8 mouse cellular contexts compared by ENCODE assay signal in the genomic region with DNA sequence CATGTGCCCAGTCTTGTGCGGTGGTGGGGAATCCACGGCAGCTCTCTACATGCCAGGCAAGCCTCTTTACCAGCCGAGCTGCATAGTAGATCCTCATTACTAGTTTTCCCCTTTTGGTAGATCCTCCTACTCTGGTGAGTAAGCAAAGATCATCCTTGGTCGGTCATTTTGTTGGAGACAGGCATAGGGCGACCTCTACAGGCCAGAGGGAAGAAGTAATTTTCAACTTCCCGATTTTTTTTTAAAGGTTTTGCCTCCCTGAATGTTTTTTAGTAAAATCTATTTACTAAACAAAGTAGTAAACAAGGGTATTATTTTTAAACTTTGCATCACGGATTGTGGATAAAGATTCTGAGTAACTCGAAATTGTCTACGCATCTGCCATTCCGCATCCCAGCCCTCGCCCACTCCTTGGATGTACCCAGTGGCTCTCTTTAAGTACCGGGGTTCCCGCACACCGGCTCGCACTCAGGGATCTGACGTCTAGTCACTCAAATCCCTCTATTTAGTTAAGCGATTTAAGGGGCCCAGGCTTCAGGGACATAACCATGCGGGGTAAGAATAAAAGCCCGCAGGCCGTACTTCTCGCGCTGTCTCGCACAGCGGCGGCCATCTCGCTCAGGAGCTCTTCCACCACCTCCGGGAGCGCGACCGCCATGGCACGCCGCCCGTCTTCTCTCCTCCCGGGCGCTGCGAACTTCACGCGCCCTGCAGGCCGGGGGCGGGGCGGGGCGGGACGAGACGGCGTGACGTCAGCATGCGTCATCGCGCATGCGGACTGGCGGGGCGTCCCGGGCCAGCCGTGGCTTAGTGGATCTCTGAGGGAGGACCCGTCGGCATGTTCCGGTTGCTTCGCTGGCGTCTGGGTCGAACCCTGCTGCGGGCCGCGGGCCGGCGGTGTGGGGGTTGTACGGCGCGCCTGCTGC. TPM values are rescaled to one million over a fixed set of nuclear protein-coding genes. Genes with fewer than 3 reads are reported as not detected.
DNase-seq lines count a peak whose midpoint lies in the region; ATAC-seq and TF ChIP-seq lines count a peak whose summit lies in the region.

A gene (minus strand): TSS at position 701 of the 926 bp plus-strand sequence.
A gene (plus strand): TSS at position 799 of the 926 bp plus-strand sequence.

- H3K36me3 ChIP-seq in embryonic facial prominence, embryonic 13.5 days = peaks cover 25% of the 10 kb centered on the region
- no peaks in the 10 kb centered on the region; the same call in 1 of the 2 replicates for H3K36me3 ChIP-seq in kidney, adult 2 months (ENCODE audit: control insufficient read depth, insufficient read depth, low read length)
- H3K36me3 ChIP-seq in limb, embryonic 12.5 days = peaks cover 15% of the 10 kb centered on the region
- peaks cover 12% of the 10 kb centered on the region; the same call in 1 of the 2 replicates for H3K36me3 ChIP-seq in midbrain, embryonic 15.5 days (replicated peaks)
- no peaks in the 10 kb centered on the region for H3K36me3 ChIP-seq in spleen, adult 2 months (ENCODE audit: control insufficient read depth, insufficient read depth, low read length)

- H3K9ac ChIP-seq in embryonic facial prominence, embryonic 13.5 days = peak within 1 kb of the TSS; percentile 86
- peak within 1 kb of the TSS; percentile 79 for H3K9ac ChIP-seq in limb, embryonic 12.5 days (replicated peaks)
- peak within 1 kb of the TSS; percentile 94 for H3K9ac ChIP-seq in midbrain, embryonic 15.5 days

- TF ChIP-seq POLR2A in kidney, adult 2 months (IDR thresholded peaks at IDR 0.05; ENCODE audit: low read depth, low read length) = peak; percentile 39
- peak; percentile 56 for TF ChIP-seq POLR2A in spleen, adult 2 months (IDR thresholded peaks at IDR 0.05; ENCODE audit: low read depth, low read length)

- H3K4me1 ChIP-seq in embryonic facial prominence, embryonic 13.5 days = 0 out of 2 replicates have a peak, but pooled peaks cover 11% of the 10 kb centered on the region
- H3K4me1 ChIP-seq in kidney, adult 2 months (ENCODE audit: control insufficient read depth, insufficient read depth, low read length) = peaks cover 3% of the 10 kb centered on the region; the same call in 1 of the 2 replicates
- H3K4me1 ChIP-seq in limb, embryonic 12.5 days (replicated peaks) = peaks cover 8% of the 10 kb centered on the region
- H3K4me1 ChIP-seq in midbrain, embryonic 15.5 days = peaks cover 12% of the 10 kb centered on the region
- H3K4me1 ChIP-seq in spleen, adult 2 months (ENCODE audit: control insufficient read depth, insufficient read depth, insufficient read length) = no peaks in the 10 kb centered on the region; the same call in 1 of the 2 replicates

- TF ChIP-seq CTCF in kidney, adult 2 months (conservative IDR thresholded peaks at IDR 0.05; ENCODE audit: insufficient read depth, insufficient read length, low read depth, low read length) = peak; percentile 59
- TF ChIP-seq CTCF in spleen, adult 2 months (IDR thresholded peaks at IDR 0.05; ENCODE audit: extremely low read depth, insufficient read depth, insufficient read length, insufficient replicate concordance) = peak; percentile 30; the same call in 1 of the 2 replicates

- WGBS in embryonic facial prominence, embryonic 13.5 days = under 1% methylated on average over 68 of the region's 68 CpGs
- WGBS in kidney, adult 2 months = 1% methylated on average over 67 of the region's 68 CpGs
- WGBS in limb, embryonic 12.5 days = under 1% methylated on average over 68 of the region's 68 CpGs
- WGBS in midbrain, embryonic 15.5 days = under 1% methylated on average over 66 of the region's 68 CpGs
- WGBS in spleen, adult 2 months = under 1% methylated on average over 67 of the region's 68 CpGs

- peak; percentile 95 for ATAC-seq in embryonic facial prominence, embryonic 13.5 days (ENCODE audit: insufficient number of reproducible peaks, insufficient read depth, low FRiP score, low TSS enrichment, low read depth)
- peak; percentile 87 for ATAC-seq in limb, embryonic 12.5 days (ENCODE audit: insufficient number of reproducible peaks, insufficient read depth, low FRiP score, low TSS enrichment, low read depth)
- peak; percentile 98 for ATAC-seq in midbrain, embryonic 15.5 days (replicated peaks)

- H3K9me3 ChIP-seq in embryonic facial prominence, embryonic 13.5 days = no peaks in the 10 kb centered on the region
- H3K9me3 ChIP-seq in limb, embryonic 12.5 days = no peaks in the 10 kb centered on the region
- H3K9me3 ChIP-seq in midbrain, embryonic 15.5 days = no peaks in the 10 kb centered on the region

- peak; percentile 95 for DNase-seq in 3134 (ENCODE audit: extremely low read depth, insufficient read length, low spot score)
- DNase-seq in adrenal gland, postnatal 36 days = peak; percentile 93 to 95
- DNase-seq in heart, adult 18-20 months = peak; percentile 93
- DNase-seq in kidney, adult 2 months = peak; percentile 96
- DNase-seq in spleen, adult 2 months (ENCODE audit: low read depth in 1 of 2, low spot score in 2 of 2) = peak; percentile 80 to 88

- peak within 1 kb of the TSS; percentile 90 for H3K27ac ChIP-seq in embryonic facial prominence, embryonic 13.5 days
- H3K27ac ChIP-seq in kidney, adult 2 months (ENCODE audit: insufficient read depth, low read depth, low read length) = peak within 1 kb of the TSS; percentile 94
- H3K27ac ChIP-seq in limb, embryonic 12.5 days = peak within 1 kb of the TSS; percentile 86
- H3K27ac ChIP-seq in midbrain, embryonic 15.5 days = peak within 1 kb of the TSS; percentile 94
- peak within 1 kb of the TSS; percentile 85 for H3K27ac ChIP-seq in spleen, adult 2 months (ENCODE audit: insufficient read depth, low read length)

- no peaks in the 10 kb centered on the region for H3K27me3 ChIP-seq in embryonic facial prominence, embryonic 13.5 days
- H3K27me3 ChIP-seq in kidney, adult 2 months (replicated peaks; ENCODE audit: control insufficient read depth, insufficient read depth, low read length) = no peaks in the 10 kb centered on the region
- H3K27me3 ChIP-seq in limb, embryonic 12.5 days = no peaks in the 10 kb centered on the region
- no peaks in the 10 kb centered on the region for H3K27me3 ChIP-seq in midbrain, embryonic 15.5 days (replicated peaks)
- no peaks in the 10 kb centered on the region for H3K27me3 ChIP-seq in spleen, adult 2 months (ENCODE audit: control insufficient read depth, insufficient read depth, low read length)

- H3K4me2 ChIP-seq in embryonic facial prominence, embryonic 13.5 days = peak within 1 kb of the TSS; percentile 79
- H3K4me2 ChIP-seq in limb, embryonic 12.5 days = peak within 1 kb of the TSS; percentile 76
- peak within 1 kb of the TSS; percentile 76 for H3K4me2 ChIP-seq in midbrain, embryonic 15.5 days

- peak within 1 kb of the TSS; percentile 96 for H3K4me3 ChIP-seq in embryonic facial prominence, embryonic 13.5 days
- peak within 1 kb of the TSS; percentile 95 for H3K4me3 ChIP-seq in kidney, adult 2 months (ENCODE audit: insufficient read depth, low read depth, low read length)
- peak within 1 kb of the TSS; percentile 94 for H3K4me3 ChIP-seq in limb, embryonic 12.5 days (replicated peaks)
- peak within 1 kb of the TSS; percentile 93 for H3K4me3 ChIP-seq in midbrain, embryonic 15.5 days
- peak within 1 kb of the TSS; percentile 84 for H3K4me3 ChIP-seq in spleen, adult 2 months (ENCODE audit: extremely low read depth, insufficient read depth, insufficient read length)

RNA-seq across cellular contexts. Expression of the first gene that starts in this region (rescaled TPM):
- 10 to 100 TPM; 11.9 to 25.0 TPM for total RNA-seq in adrenal gland, postnatal 36 days (2021)
- polyA plus RNA-seq in embryonic facial prominence, embryonic 13.5 days (2015; fragmentation: Nextera tagmentation; extraction: Ambion mirVana) = 27.0 and 29.9 TPM in 2 replicates
- 10 to 100 TPM; 19.6 to 20.0 TPM for total RNA-seq in heart, adult 18-20 months (2021)
- 33.1 and 38.5 TPM in 2 replicates for polyA plus RNA-seq in kidney, adult 2 months (2012; rRNA removed)
- polyA plus RNA-seq in limb, embryonic 12.5 days (2016; fragmentation: Nextera tagmentation; extraction: Ambion mirVana) = 23.7 and 25.8 TPM in 2 replicates
- polyA plus RNA-seq in midbrain, embryonic 15.5 days (2015; fragmentation: Nextera tagmentation; extraction: Ambion mirVana) = 10.9 and 11.7 TPM in 2 replicates
- 4.4 and 5.7 TPM in 2 replicates for polyA plus RNA-seq in spleen, adult 2 months (2012; rRNA removed)

RNA-seq across cellular contexts. Expression of the second gene that starts in this region (rescaled TPM):
- 10 to 100 TPM; 28.2 to 31.3 TPM for total RNA-seq in adrenal gland, postnatal 36 days (2021)
- polyA plus RNA-seq in embryonic facial prominence, embryonic 13.5 days (2015; fragmentation: Nextera tagmentation; extraction: Ambion mirVana) = 29.1 and 30.3 TPM in 2 replicates
- total RNA-seq in heart, adult 18-20 months (2021) = 10 to 100 TPM; 42.8 to 46.0 TPM
- 10.1 and 12.2 TPM in 2 replicates for polyA plus RNA-seq in kidney, adult 2 months (2012; rRNA removed)
- polyA plus RNA-seq in limb, embryonic 12.5 days (2016; fragmentation: Nextera tagmentation; extraction: Ambion mirVana) = 27.2 and 28.1 TPM in 2 replicates
- 42.7 and 48.4 TPM in 2 replicates for polyA plus RNA-seq in midbrain, embryonic 15.5 days (2015; fragmentation: Nextera tagmentation; extraction: Ambion mirVana)
- 4.4 and 5.3 TPM in 2 replicates for polyA plus RNA-seq in spleen, adult 2 months (2012; rRNA removed)

Comparison
In these comparisons a context has a peak if more than half of its experiments do, and no peak if none do; other contexts are left out.
1. Peak in every context shown above with its lines: DNase-seq, ATAC-seq, H3K4me3 ChIP-seq and H3K27ac ChIP-seq.